Mouse (Mus musculus): ENCODE measurements at regions not wholly inside any gene's neighbourhood (a gene's known extent, or its start where the extent isn't known, plus 50 kb on each side); places are given as distances from the start of the nearest gene placed in this dataset.

- DNase-seq = no peak
- Histone ChIP-seq H3K4me1 (ENCODE audit: control insufficient read depth, insufficient read depth, low read length) (no peaks in the 10 kb centered on the region), H3K36me3 (ENCODE audit: control insufficient read depth, insufficient read depth, low read length) (no peaks in the 10 kb centered on the region), H3K27me3 (replicated peaks; ENCODE audit: control insufficient read depth, insufficient read depth, low read length) (no peaks in the 10 kb centered on the region), H3K4me3 (ENCODE audit: insufficient read depth, low read depth, low read length) (no peak overlapping the region), H3K27ac (ENCODE audit: insufficient read depth, low read depth, low read length) (no peak overlapping the region)
- 68% methylated on average over 5 of the region's 5 CpGs for WGBS
- TF ChIP-seq CTCF (conservative IDR thresholded peaks at IDR 0.05; ENCODE audit: insufficient read depth, insufficient read length, low read depth, low read length) (no peak), POLR2A (IDR thresholded peaks at IDR 0.05; ENCODE audit: low read depth, low read length) (no peak)
Measured at GRCm38 (mm10) chr13:72023666-72024065, 60.1 kb upstream of the Irx1 start.

DNA sequence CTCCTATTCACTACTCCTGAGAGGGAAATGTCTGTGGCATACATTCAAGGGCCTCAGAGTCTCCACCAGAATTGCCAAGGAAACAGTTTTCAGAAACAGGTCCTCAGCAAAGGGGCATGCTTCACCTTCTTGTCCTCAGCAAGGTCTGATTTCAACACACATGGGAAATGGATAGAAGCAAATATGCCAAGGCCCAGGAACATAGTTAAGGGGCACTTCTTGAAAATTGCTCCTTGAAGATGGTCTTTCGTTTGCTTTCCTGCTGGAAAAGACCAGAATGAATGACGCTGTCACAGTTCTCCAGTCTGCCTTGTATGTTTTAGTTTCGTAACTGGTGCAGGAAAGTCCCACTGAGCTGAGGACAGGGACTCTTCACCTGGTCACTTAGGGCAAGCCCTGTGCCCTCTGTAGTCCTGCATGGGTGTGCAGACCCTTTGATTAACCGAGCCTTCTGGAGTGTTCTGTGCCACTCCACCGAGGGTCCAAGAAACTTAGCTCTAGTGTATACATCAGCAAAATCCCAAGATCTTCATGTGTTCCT is 80.5 kb upstream of the Irx1 start:
- no peak overlapping the region for H3K27ac ChIP-seq (ENCODE audit: insufficient read depth, low read depth, low read length)
- DNase-seq = no peak
- no peaks in the 10 kb centered on the region for H3K4me1 ChIP-seq (ENCODE audit: control insufficient read depth, insufficient read depth, low read length)

GRCm38 (mm10) chr13:72056469-72056868 is 92.9 kb upstream of the Irx1 start:
- DNase-seq = no peak
- no peak overlapping the region for H3K27ac ChIP-seq (ENCODE audit: insufficient read depth, low read depth, low read length)
- H3K36me3 ChIP-seq (ENCODE audit: control insufficient read depth, insufficient read depth, low read length) = no peaks in the 10 kb centered on the region
- 94% methylated on average over 3 of the region's 3 CpGs for WGBS
- TF ChIP-seq CTCF (conservative IDR thresholded peaks at IDR 0.05; ENCODE audit: insufficient read depth, insufficient read length, low read depth, low read length) (no peak), POLR2A (IDR thresholded peaks at IDR 0.05; ENCODE audit: low read depth, low read length) (no peak)
- no peaks in the 10 kb centered on the region for H3K27me3 ChIP-seq (replicated peaks; ENCODE audit: control insufficient read depth, insufficient read depth, low read length)
- no peak overlapping the region for H3K4me3 ChIP-seq (ENCODE audit: insufficient read depth, low read depth, low read length)
- no peaks in the 10 kb centered on the region for H3K4me1 ChIP-seq (ENCODE audit: control insufficient read depth, insufficient read depth, low read length)

More for the DNA sequence above, 80.5 kb upstream of the Irx1 start:
- Histone ChIP-seq H3K4me3 (ENCODE audit: insufficient read depth, low read depth, low read length) (no peak overlapping the region), H3K36me3 (ENCODE audit: control insufficient read depth, insufficient read depth, low read length) (no peaks in the 10 kb centered on the region), H3K27me3 (replicated peaks; ENCODE audit: control insufficient read depth, insufficient read depth, low read length) (no peaks in the 10 kb centered on the region)
- no peak for TF ChIP-seq CTCF (conservative IDR thresholded peaks at IDR 0.05; ENCODE audit: insufficient read depth, insufficient read length, low read depth, low read length)
- TF ChIP-seq POLR2A (IDR thresholded peaks at IDR 0.05; ENCODE audit: low read depth, low read length) = no peak
- WGBS = 81% methylated on average over 5 of the region's 5 CpGs

- no peak overlapping the region for H3K4me3 ChIP-seq (ENCODE audit: insufficient read depth, low read depth, low read length)
- no peaks in the 10 kb centered on the region; the same call in 1 of the 2 replicates for H3K27me3 ChIP-seq (replicated peaks; ENCODE audit: control insufficient read depth, insufficient read depth, low read length)
- no peaks in the 10 kb centered on the region for H3K36me3 ChIP-seq (ENCODE audit: control insufficient read depth, insufficient read depth, low read length)
- no peaks in the 10 kb centered on the region for H3K4me1 ChIP-seq (ENCODE audit: control insufficient read depth, insufficient read depth, low read length)
- TF ChIP-seq POLR2A (IDR thresholded peaks at IDR 0.05; ENCODE audit: low read depth, low read length) (no peak), CTCF (conservative IDR thresholded peaks at IDR 0.05; ENCODE audit: insufficient read depth, insufficient read length, low read depth, low read length) (no peak)
- 41% methylated on average over 6 of the region's 6 CpGs for WGBS
- no peak overlapping the region for H3K27ac ChIP-seq (ENCODE audit: insufficient read depth, low read depth, low read length)
- no peak for DNase-seq
Measured at GRCm38 (mm10) chr13:72061659-72062058, 98.1 kb upstream of the Irx1 start.

DNA sequence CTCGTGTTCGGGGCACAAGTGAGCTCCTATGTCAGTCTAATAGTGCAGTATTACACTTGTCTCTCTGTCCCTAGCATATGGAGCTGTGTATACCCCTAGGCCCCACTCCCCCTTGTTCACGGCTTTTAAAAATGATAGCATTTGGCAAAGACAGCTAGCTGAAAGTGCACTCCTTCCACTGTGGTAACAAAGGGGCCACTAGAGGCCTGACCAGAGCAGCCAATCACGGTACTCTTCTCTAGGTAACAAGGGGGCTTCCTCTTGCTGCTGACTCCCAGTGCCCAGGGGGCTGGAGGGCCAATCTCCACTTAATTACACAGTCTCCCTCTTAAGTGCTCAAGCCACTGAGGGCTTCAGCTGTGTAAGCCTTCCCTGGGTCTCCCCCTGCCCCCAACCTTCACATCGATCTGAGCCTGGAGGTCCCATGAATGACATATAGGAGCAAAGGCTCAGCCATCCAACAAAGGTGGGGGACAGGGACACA is 99.8 kb upstream of the Irx1 start:
- no peak for DNase-seq
- H3K4me1 ChIP-seq (ENCODE audit: control insufficient read depth, insufficient read depth, low read length) = no peaks in the 10 kb centered on the region
- no peak for TF ChIP-seq CTCF (conservative IDR thresholded peaks at IDR 0.05; ENCODE audit: insufficient read depth, insufficient read length, low read depth, low read length)
- H3K27ac ChIP-seq (ENCODE audit: insufficient read depth, low read depth, low read length) = no peak overlapping the region
- H3K27me3 ChIP-seq (replicated peaks; ENCODE audit: control insufficient read depth, insufficient read depth, low read length) = no peaks in the 10 kb centered on the region; the same call in 1 of the 2 replicates
- 61% methylated on average over 5 of the region's 5 CpGs for WGBS
- no peaks in the 10 kb centered on the region for H3K36me3 ChIP-seq (ENCODE audit: control insufficient read depth, insufficient read depth, low read length)
- no peak overlapping the region for H3K4me3 ChIP-seq (ENCODE audit: insufficient read depth, low read depth, low read length)

- DNase-seq = no peak
- 40% methylated on average over 5 of the region's 5 CpGs for WGBS
- H3K4me1 ChIP-seq (ENCODE audit: control insufficient read depth, insufficient read depth, low read length) = no peaks in the 10 kb centered on the region
- H3K27me3 ChIP-seq (replicated peaks; ENCODE audit: control insufficient read depth, insufficient read depth, low read length) = no peaks in the 10 kb centered on the region
- no peak overlapping the region for H3K27ac ChIP-seq (ENCODE audit: insufficient read depth, low read depth, low read length)
- H3K36me3 ChIP-seq (ENCODE audit: control insufficient read depth, insufficient read depth, low read length) = no peaks in the 10 kb centered on the region
- no peak for TF ChIP-seq CTCF (conservative IDR thresholded peaks at IDR 0.05; ENCODE audit: insufficient read depth, insufficient read length, low read depth, low read length)
- TF ChIP-seq POLR2A (IDR thresholded peaks at IDR 0.05; ENCODE audit: low read depth, low read length) = no peak
- no peak overlapping the region for H3K4me3 ChIP-seq (ENCODE audit: insufficient read depth, low read depth, low read length)
Measured at GRCm38 (mm10) chr13:72096585-72096984, 133.1 kb upstream of the Irx1 start.

DNA sequence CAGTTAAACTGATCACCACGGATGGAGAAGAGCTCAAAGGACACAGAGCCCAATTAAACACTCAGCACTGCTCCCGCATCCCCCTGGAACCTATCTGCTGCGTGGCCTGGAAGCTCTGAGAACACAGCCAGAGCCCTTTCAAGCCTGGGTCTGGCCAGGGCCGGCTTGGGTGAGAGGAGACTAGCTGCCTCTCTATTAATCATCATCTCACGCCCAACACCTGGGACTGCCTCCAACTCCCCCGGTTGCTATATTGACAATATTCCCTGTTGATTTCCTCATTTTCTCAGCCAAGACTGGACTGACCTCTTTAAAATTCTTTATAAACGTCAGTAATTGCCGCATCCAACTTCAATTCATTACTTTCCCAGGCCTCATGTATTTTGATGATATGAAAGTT is 133.7 kb upstream of the Irx1 start:
- DNase-seq = no peak
- 37% methylated on average over 8 of the region's 8 CpGs for WGBS
- no peak overlapping the region for H3K4me3 ChIP-seq (ENCODE audit: insufficient read depth, low read depth, low read length)
- no peaks in the 10 kb centered on the region for H3K27me3 ChIP-seq (replicated peaks; ENCODE audit: control insufficient read depth, insufficient read depth, low read length)
- H3K36me3 ChIP-seq (ENCODE audit: control insufficient read depth, insufficient read depth, low read length) = no peaks in the 10 kb centered on the region
- H3K4me1 ChIP-seq (ENCODE audit: control insufficient read depth, insufficient read depth, low read length) = no peaks in the 10 kb centered on the region
- no peak for TF ChIP-seq CTCF (conservative IDR thresholded peaks at IDR 0.05; ENCODE audit: insufficient read depth, insufficient read length, low read depth, low read length)
- TF ChIP-seq POLR2A (IDR thresholded peaks at IDR 0.05; ENCODE audit: low read depth, low read length) = no peak
- H3K27ac ChIP-seq (ENCODE audit: insufficient read depth, low read depth, low read length) = no peak overlapping the region
